Mouse (Mus musculus) heart, postnatal 25 days (tissue): ENCODE data around the gene Serpina3g. TPM values are rescaled to one million over a fixed set of nuclear protein-coding genes. Genes with fewer than 3 reads are reported as not detected.

Experiments
- DNase-seq: peaks from one replicate; pipeline ENCODE4 v3.0.0; 2022; ENCODE audit warnings: low spot score
- intact Hi-C: fragments of 180-260 bp; cut with DNase I; formaldehyde crosslinking; loops from one replicate; pipeline ENCODE4 v1.15.1; 2025
- total RNA-seq, 2 experiments: library from RNA; stranded (reverse); gene quantifications; 2 replicates each; pipeline ENCODE4 v1.2.3; 2021

The Serpina3g gene
- total RNA-seq, 2 experiments from 2014 or later, result 0.57 to 1.1 TPM

DNA sequence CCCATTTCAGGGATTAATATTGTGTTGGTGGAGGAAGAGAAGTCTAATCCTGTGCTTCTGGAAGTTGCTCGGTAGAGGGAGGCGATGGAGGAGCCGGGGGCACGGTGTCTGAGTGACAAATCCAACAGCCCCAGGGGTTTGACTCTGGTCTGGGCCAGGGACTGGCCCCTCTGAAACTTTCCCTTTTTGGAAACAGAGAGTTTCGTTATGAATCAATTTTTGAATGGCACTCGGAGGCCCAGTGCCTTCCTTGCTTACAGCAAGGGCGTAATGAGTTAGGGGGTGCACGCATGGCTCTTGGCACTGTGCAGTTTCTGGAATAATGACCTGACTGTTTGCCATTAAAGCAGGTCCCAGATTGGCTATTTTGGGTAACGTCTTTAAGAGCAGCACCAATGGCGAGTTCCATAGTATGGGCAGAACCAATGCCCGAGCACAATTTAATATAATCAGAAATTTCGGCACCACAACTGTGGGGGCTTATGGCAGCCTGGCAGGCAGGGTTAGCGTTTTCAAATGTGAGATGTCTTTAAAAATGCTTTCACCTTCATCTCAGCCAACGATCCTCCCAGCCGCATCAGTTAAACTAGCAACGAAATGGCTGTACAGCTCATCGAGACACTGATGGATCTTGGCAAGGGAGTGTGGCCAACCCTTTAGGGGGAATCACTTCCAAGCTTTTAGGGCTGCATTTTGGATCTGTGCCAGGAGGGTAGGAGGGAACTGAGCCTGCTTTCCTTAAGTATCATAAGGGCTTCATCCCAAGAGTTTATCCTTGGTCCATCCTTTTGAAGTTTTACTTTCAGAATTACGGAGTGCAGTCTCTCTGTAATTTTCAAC, 42.4 kb downstream of the Serpina3g start:
- intact Hi-C loops, result no loop called here

GRCm38 (mm10) chr12:104279056-104279435, 43.0 kb downstream of the Serpina3g start:
- intact Hi-C loops, result no loop called here
- DNase-seq, result no peak

More for the DNA sequence above, 42.4 kb downstream of the Serpina3g start:
- DNase-seq, result no peak

- no peak for DNase-seq
- intact Hi-C loops, result no loop called here
These were observed 47.3 kb downstream of the Serpina3g start for GRCm38 (mm10) chr12:104283380-104283779.

- DNase-seq, result no peak
- intact Hi-C loops, result no loop called here
These were observed 52.3 kb downstream of the Serpina3g start for GRCm38 (mm10) chr12:104288336-104288735.

DNA sequence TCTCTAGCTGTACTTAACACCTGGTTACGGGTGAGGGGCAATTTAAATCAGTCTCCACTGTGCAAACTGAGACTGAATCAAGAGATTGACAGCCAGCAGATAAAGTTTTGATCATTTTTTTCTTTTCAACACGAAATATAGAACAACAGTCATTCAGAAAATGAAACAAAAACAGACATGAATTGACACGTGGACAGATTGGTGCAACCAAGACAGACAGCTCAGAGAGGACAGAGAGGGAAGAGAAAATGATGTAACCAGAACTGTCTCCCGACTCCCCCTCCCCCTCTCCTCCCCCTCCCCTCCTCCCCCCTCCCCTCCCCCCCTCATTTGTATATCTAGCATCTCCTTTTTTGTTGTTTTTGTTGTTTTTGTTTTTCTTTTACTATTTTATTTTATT, 53.8 kb downstream of the Serpina3g start:
- DNase-seq, result no peak
- intact Hi-C loops, result no loop called here

Other genes starting within 250 kb of the Serpina3g start
- gene Serpina11, start 246.3 kb upstream of the Serpina3g start, total RNA-seq, result not detected
- under 1 TPM; 0.08 to 0.13 TPM for gene Serpina9, start 222.5 kb upstream of the Serpina3g start, total RNA-seq
- not detected for gene Serpina12, start 191.8 kb upstream of the Serpina3g start, total RNA-seq
- gene Serpina5, start 135.1 kb upstream of the Serpina3g start, total RNA-seq, result not detected
- not detected for gene Serpina3a, start 123.5 kb upstream of the Serpina3g start, total RNA-seq
- gene Serpina3b, start 108.2 kb upstream of the Serpina3g start, total RNA-seq, result not detected
- 1 to 10 TPM in 1 of 2 experiments, under 1 TPM in 1; 0.57 to 1.0 TPM for gene Serpina3c, start 82.4 kb upstream of the Serpina3g start, total RNA-seq
- gene Serpina3f, start 21.7 kb upstream of the Serpina3g start, total RNA-seq, result under 1 TPM in 1 of 2 experiments, not detected in 1; 0.14 TPM
- under 1 TPM in 1 of 2 experiments, not detected in 1; 0.73 TPM for gene Serpina3i, start 26.9 kb downstream of the Serpina3g start, total RNA-seq
- gene Serpina3j, start 78.3 kb downstream of the Serpina3g start, total RNA-seq, result not detected
- gene Serpina3k, start 102.2 kb downstream of the Serpina3g start, total RNA-seq, result not detected
- gene Serpina3m, start 102.2 kb downstream of the Serpina3g start, total RNA-seq, result not detected
- gene Serpina3n, start 170.5 kb downstream of the Serpina3g start, total RNA-seq, result 1 to 10 TPM; 4.7 to 4.8 TPM
- gene Gsc, start 237.1 kb downstream of the Serpina3g start, total RNA-seq, result under 1 TPM in 1 of 2 experiments, not detected in 1; 0.20 TPM